In genomic region chr14:117683149-117683548, GRCm38 (mm10) we compare ENCODE assay signal across 25 mouse cellular contexts.
DNase-seq lines count a peak whose midpoint lies in the region; ATAC-seq and TF ChIP-seq lines count a peak whose summit lies in the region.
"Had no signal": no experiment of that assay in that cellular context is flagged by ENCODE, and none has a peak within 500 bp of the region (broad histone marks: within the 10 kb centered on the region; RNA-seq: fewer than 3 reads in every experiment).

No protein-coding gene starts in this region.

- H3K27ac ChIP-seq in heart, adult 2 months, result no peak overlapping the region
- H3K27ac ChIP-seq in liver, adult 2 months (replicated peaks; ENCODE audit: insufficient read depth, low read depth, low read length), result no peak overlapping the region
- H3K27ac ChIP-seq in liver, embryonic 12.5 days, result no peak overlapping the region
- H3K27ac ChIP-seq: embryonic facial prominence, embryonic 10.5 days; embryonic facial prominence, embryonic 13.5 days; forebrain, embryonic 12.5 days; heart, embryonic 13.5 days; hindbrain, embryonic 12.5 days; hindbrain, embryonic 15.5 days had no signal

- H3K27me3 ChIP-seq in heart, adult 2 months (ENCODE audit: control insufficient read depth, insufficient read depth, low read length), result no peaks in the 10 kb centered on the region
- no peaks in the 10 kb centered on the region for H3K27me3 ChIP-seq in liver, adult 2 months (ENCODE audit: control insufficient read depth, insufficient read depth, low read length)
- no peaks in the 10 kb centered on the region for H3K27me3 ChIP-seq in liver, embryonic 12.5 days (replicated peaks)
- H3K27me3 ChIP-seq: embryonic facial prominence, embryonic 13.5 days; forebrain, embryonic 12.5 days; heart, embryonic 13.5 days; hindbrain, embryonic 12.5 days; hindbrain, embryonic 15.5 days had no signal

- ATAC-seq in liver, embryonic 12.5 days, result no peak
- ATAC-seq in megakaryocyte, adult 5-6 weeks (ENCODE audit: poor library complexity, severe bottlenecking), result peak; percentile 55
- ATAC-seq: activated CD4-positive, CD25-positive, alpha-beta regulatory T cell, adult 4 months; CD4-positive, CD25-positive, alpha-beta regulatory T cell, adult 4 months; forebrain, embryonic 16.5 days had no signal

- H3K36me3 ChIP-seq in heart, adult 2 months (ENCODE audit: control insufficient read depth, insufficient read depth, low read length), result no peaks in the 10 kb centered on the region
- no peaks in the 10 kb centered on the region for H3K36me3 ChIP-seq in liver, adult 2 months (ENCODE audit: control insufficient read depth, insufficient read depth, low read length)
- no peaks in the 10 kb centered on the region for H3K36me3 ChIP-seq in liver, embryonic 12.5 days
- H3K36me3 ChIP-seq: embryonic facial prominence, embryonic 10.5 days; embryonic facial prominence, embryonic 13.5 days; forebrain, embryonic 12.5 days; heart, embryonic 13.5 days; hindbrain, embryonic 12.5 days; hindbrain, embryonic 15.5 days had no signal

- 85% methylated on average over 4 of the region's 4 CpGs for WGBS in heart, adult 2 months
- 95% methylated on average over 4 of the region's 4 CpGs for WGBS in liver, adult 2 months
- WGBS in liver, embryonic 12.5 days (ENCODE audit: insufficient replicate concordance), result 74% methylated on average over 4 of the region's 4 CpGs

- TF ChIP-seq POLR2A in heart, adult 2 months (IDR thresholded peaks at IDR 0.05; ENCODE audit: insufficient read depth, low read depth, low read length), result no peak
- TF ChIP-seq POLR2A in liver, adult 2 months (IDR thresholded peaks at IDR 0.05; ENCODE audit: extremely low read depth, insufficient read depth, low read length), result no peak

- TF ChIP-seq EP300 in heart, adult 2 months (IDR thresholded peaks at IDR 0.05; ENCODE audit: insufficient read depth, low read depth, low read length), result no peak

- H3K4me3 ChIP-seq in heart, adult 2 months, result no peak overlapping the region
- no peak overlapping the region for H3K4me3 ChIP-seq in liver, adult 2 months (ENCODE audit: insufficient read depth, low read depth, low read length)
- H3K4me3 ChIP-seq in liver, embryonic 12.5 days, result no peak overlapping the region
- H3K4me3 ChIP-seq: embryonic facial prominence, embryonic 10.5 days; embryonic facial prominence, embryonic 13.5 days; erythroblast, embryonic 14.5 days; forebrain, embryonic 12.5 days; heart, embryonic 13.5 days; hindbrain, embryonic 12.5 days; hindbrain, embryonic 15.5 days had no signal

- intact Hi-C loops in heart, adult 2 months (cut with DNase I), result loop anchor here (1.0 to 5.0 kb wide), 3 partner anchors 148 to 254 kb away; no protein-coding TSS in a partner anchor

- peak; percentile 42 for TF ChIP-seq CTCF in heart, adult 2 months (IDR thresholded peaks at IDR 0.05)
- no peak for TF ChIP-seq CTCF in liver, adult 2 months (IDR thresholded peaks at IDR 0.05; ENCODE audit: low read depth, low read length)

- H3K79me2 ChIP-seq in heart, adult 2 months (replicated peaks; ENCODE audit: control insufficient read depth, insufficient read depth, low read length), result no peaks in the 10 kb centered on the region
- no peaks in the 10 kb centered on the region for H3K79me2 ChIP-seq in liver, adult 2 months (ENCODE audit: control insufficient read depth, insufficient read depth, low read length)

- H3K9me3 ChIP-seq in liver, embryonic 12.5 days (replicated peaks), result no peaks in the 10 kb centered on the region
- H3K9me3 ChIP-seq: embryonic facial prominence, embryonic 10.5 days; embryonic facial prominence, embryonic 13.5 days; forebrain, embryonic 12.5 days; heart, embryonic 13.5 days; hindbrain, embryonic 12.5 days; hindbrain, embryonic 15.5 days had no signal

- no peak overlapping the region for H3K9ac ChIP-seq in heart, adult 2 months (ENCODE audit: low read depth, low read length)
- no peak overlapping the region for H3K9ac ChIP-seq in liver, adult 2 months (ENCODE audit: low read depth, low read length)
- H3K9ac ChIP-seq in liver, embryonic 12.5 days, result no peak overlapping the region
- H3K9ac ChIP-seq: embryonic facial prominence, embryonic 13.5 days; forebrain, embryonic 12.5 days; heart, embryonic 13.5 days; hindbrain, embryonic 12.5 days; hindbrain, embryonic 15.5 days had no signal

- no peak overlapping the region for H3K4me2 ChIP-seq in liver, embryonic 12.5 days
- H3K4me2 ChIP-seq: embryonic facial prominence, embryonic 13.5 days; forebrain, embryonic 12.5 days; heart, embryonic 13.5 days; hindbrain, embryonic 12.5 days; hindbrain, embryonic 15.5 days had no signal

- H3K4me1 ChIP-seq in heart, adult 2 months (ENCODE audit: control insufficient read depth, insufficient read depth, low read length), result peaks cover 1% of the 10 kb centered on the region
- H3K4me1 ChIP-seq in liver, adult 2 months (ENCODE audit: control insufficient read depth, insufficient read depth, low read length), result peaks cover 2% of the 10 kb centered on the region; the same call in 1 of the 2 replicates
- H3K4me1 ChIP-seq in liver, embryonic 12.5 days, result no peaks in the 10 kb centered on the region

- DNase-seq in heart, adult 2 months, result no peak
- DNase-seq in heart, adult 18-20 months, result no peak
- DNase-seq in liver, adult 2 months (ENCODE audit: extremely low read depth, low read depth, low spot score), result peak; percentile 8
- DNase-seq in right cerebral cortex, postnatal 36 days (ENCODE audit: low spot score in 2 of 2), result no peak
- DNase-seq: adrenal gland, adult 8-10 months; adrenal gland, postnatal 25 days; cerebellum, adult 11-12 months; cerebellum, adult 8-10 months; cerebellum, postnatal 10 days; cerebellum, postnatal 36 days; embryo, embryonic 11 days; gastrocnemius, postnatal 10 days; gastrocnemius, postnatal 36 days had no signal
